Mouse (Mus musculus): Measurements from ENCODE around the gene Peg3. TPM values are rescaled to one million over a fixed set of nuclear protein-coding genes. Genes with fewer than 3 reads are reported as not detected.

Peg3 gene
- total RNA-seq, 2 experiments from 2014 or later, result 185 to 197 TPM

GRCm38 (mm10) chr7:6729061-6729817 is 992 bp downstream of the Peg3 start:
- DNase-seq (ENCODE audit: low spot score in 2 of 2), result peak; percentile 93 to 98
- intact Hi-C loops (cut with DNase I), result loop anchor here (5.0 kb wide), 1 partner anchor 208 kb away; no protein-coding TSS in a partner anchor

- intact Hi-C loops (cut with DNase I), result loop anchor here (5.0 kb wide), 1 partner anchor 209 kb away; no protein-coding TSS in a partner anchor
- DNase-seq (ENCODE audit: low spot score in 2 of 2), result peak; percentile 90 to 97
These were observed 1.8 kb downstream of the Peg3 start for GRCm38 (mm10) chr7:6728263-6728931.

- intact Hi-C loops (cut with DNase I), result loop anchor here (2.0 to 5.0 kb wide), 2 partner anchors 210 to 293 kb away; no protein-coding TSS in a partner anchor
- peak; percentile 85 to 97 for DNase-seq (ENCODE audit: low spot score in 2 of 2)
These were observed 2.7 kb downstream of the Peg3 start for GRCm38 (mm10) chr7:6727351-6728121.

GRCm38 (mm10) chr7:6709396-6709795 is 20.8 kb downstream of the Peg3 start:
- no peak for DNase-seq (ENCODE audit: low spot score in 2 of 2)
- intact Hi-C loops (cut with DNase I), result loop anchor here (10.0 kb wide), 1 partner anchor 355 kb away; no protein-coding TSS in a partner anchor

- intact Hi-C loops (cut with DNase I), result loop anchor here (10.0 kb wide), 1 partner anchor 354 kb away; no protein-coding TSS in a partner anchor
- no peak for DNase-seq (ENCODE audit: low spot score in 2 of 2)
These were observed 21.6 kb downstream of the Peg3 start for GRCm38 (mm10) chr7:6708451-6709180.

GRCm38 (mm10) chr7:6707416-6708015 is 22.7 kb downstream of the Peg3 start:
- no peak for DNase-seq (ENCODE audit: low spot score in 2 of 2)
- intact Hi-C loops (cut with DNase I), result loop anchor here (10.0 kb wide), 1 partner anchor 353 kb away; no protein-coding TSS in a partner anchor

- DNase-seq (ENCODE audit: low spot score in 2 of 2), result no peak
- intact Hi-C loops (cut with DNase I), result loop anchor here (10.0 kb wide), 1 partner anchor 264 kb away; the partner anchor contains the start of gene Olfr1344
These were observed 31.0 kb downstream of the Peg3 start for GRCm38 (mm10) chr7:6699230-6699629.

GRCm38 (mm10) chr7:6696241-6697045 is 33.8 kb downstream of the Peg3 start, which contains the start of gene Zim1:
Gene Zim1 (minus strand): TSS chr7:6696450.
- intact Hi-C loops (cut with DNase I), result loop anchor here (10.0 kb wide), 1 partner anchor 262 kb away; the partner anchor contains the start of gene Olfr1344
- DNase-seq (ENCODE audit: low spot score in 2 of 2), result peak; percentile 92 to 94

- intact Hi-C loops (cut with DNase I), result no loop called here
- no peak for DNase-seq (ENCODE audit: low spot score in 2 of 2)
These were observed 44.7 kb downstream of the Peg3 start for GRCm38 (mm10) chr7:6685511-6685910.

- intact Hi-C loops (cut with DNase I), result no loop called here
- no peak for DNase-seq (ENCODE audit: low spot score in 2 of 2)
These were observed 63.5 kb downstream of the Peg3 start for GRCm38 (mm10) chr7:6666726-6667125.

GRCm38 (mm10) chr7:6663430-6663829 is 66.8 kb downstream of the Peg3 start:
- DNase-seq (ENCODE audit: low spot score in 2 of 2), result no peak
- intact Hi-C loops (cut with DNase I), result loop anchor here (5.0 kb wide), 1 partner anchor 254 kb away; no protein-coding TSS in a partner anchor

GRCm38 (mm10) chr7:6659605-6660004 is 70.6 kb downstream of the Peg3 start:
- peak; percentile 70 to 73 for DNase-seq (ENCODE audit: low spot score in 2 of 2)
- intact Hi-C loops (cut with DNase I), result loop anchor here (5.0 kb wide), 1 partner anchor 258 kb away; no protein-coding TSS in a partner anchor

GRCm38 (mm10) chr7:6658606-6659005 is 71.6 kb downstream of the Peg3 start:
- no peak for DNase-seq (ENCODE audit: low spot score in 2 of 2)
- intact Hi-C loops (cut with DNase I), result no loop called here

Other genes starting within 250 kb of the Peg3 start
- not detected for gene Olfr5, start 243.5 kb downstream of the Peg3 start, total RNA-seq (2021)
- gene Olfr1347, start 230.7 kb downstream of the Peg3 start, total RNA-seq (2021), result not detected
- not detected for gene Olfr1348, start 221.7 kb downstream of the Peg3 start, total RNA-seq (2021)
- gene Olfr1349, start 207.5 kb downstream of the Peg3 start, total RNA-seq (2021), result not detected
- not detected for gene Olfr1350, start 165.6 kb downstream of the Peg3 start, total RNA-seq (2021)
- 1 to 10 TPM; 3.7 to 7.0 TPM for gene Zim1, start 34.0 kb downstream of the Peg3 start, total RNA-seq (2021)
- gene Usp29, start 147 bp upstream of the Peg3 start, total RNA-seq (2021), result 10 to 100 TPM; 40.0 to 44.0 TPM